Mouse (Mus musculus) liver, adult 2 months (tissue): ENCODE results near the gene Nupl2.

Experiments
- CTCF ChIP-seq: fragments of 200-500 bp; IDR thresholded peaks from 2 replicates; pipeline ENCODE4 v1.5.1; 2011; ENCODE audit warnings: low read depth, low read length, control low read depth
- POLR2A ChIP-seq: fragments of 200-500 bp; IDR thresholded peaks from 2 replicates; pipeline ENCODE4 v1.6.1; 2011; ENCODE audit warnings: low read length, control low read depth; ENCODE audit not compliant: insufficient read depth; ENCODE audit errors: extremely low read depth

GRCm38 (mm10) chr5:24203266-24203665, 38.5 kb downstream of the Nupl2 start:
- TF ChIP-seq CTCF (no peak), POLR2A (no peak)
